Mouse (Mus musculus) lung, postnatal 14 days (tissue): ENCODE results near the gene Sorbs1.

ENCODE experiments used
- DNase-seq: peaks from one replicate; pipeline ENCODE4 v3.0.0; 2021

Sorbs1 gene

DNA sequence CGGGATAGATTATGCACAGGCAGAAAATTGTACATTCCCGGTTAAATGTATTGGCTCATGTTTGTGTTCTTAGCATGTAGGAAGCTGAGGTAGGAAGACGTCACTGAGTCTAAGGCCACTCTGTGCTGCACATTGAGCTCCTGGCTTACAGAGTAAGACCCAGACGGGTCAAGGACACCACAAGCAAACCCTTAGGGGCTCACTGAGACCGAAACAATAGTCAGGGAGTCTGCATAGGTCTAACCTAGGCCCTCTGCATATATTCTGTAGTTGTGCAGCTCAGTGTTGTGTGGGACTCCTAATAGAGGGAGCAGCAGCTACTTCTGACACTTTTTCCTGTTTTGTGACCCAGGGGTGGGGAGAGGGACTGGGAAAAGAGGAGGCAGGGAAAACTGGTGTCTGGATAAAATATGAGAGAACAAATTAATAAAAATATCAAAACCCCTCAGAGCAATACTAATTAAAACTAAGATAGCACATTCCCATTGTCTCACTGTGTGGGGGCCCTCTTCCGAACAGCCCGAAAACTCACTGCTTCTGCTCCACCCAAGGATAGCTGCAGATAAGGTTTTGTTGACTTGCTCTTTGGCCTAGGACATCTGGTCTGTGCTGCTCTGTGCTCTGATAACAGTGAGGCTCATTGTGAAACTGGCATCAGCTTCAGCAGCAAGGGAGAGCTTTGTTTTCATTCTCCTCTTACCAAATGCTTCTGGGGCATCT, 216.3 kb downstream of the Sorbs1 start:
- DNase-seq: no peak

DNA sequence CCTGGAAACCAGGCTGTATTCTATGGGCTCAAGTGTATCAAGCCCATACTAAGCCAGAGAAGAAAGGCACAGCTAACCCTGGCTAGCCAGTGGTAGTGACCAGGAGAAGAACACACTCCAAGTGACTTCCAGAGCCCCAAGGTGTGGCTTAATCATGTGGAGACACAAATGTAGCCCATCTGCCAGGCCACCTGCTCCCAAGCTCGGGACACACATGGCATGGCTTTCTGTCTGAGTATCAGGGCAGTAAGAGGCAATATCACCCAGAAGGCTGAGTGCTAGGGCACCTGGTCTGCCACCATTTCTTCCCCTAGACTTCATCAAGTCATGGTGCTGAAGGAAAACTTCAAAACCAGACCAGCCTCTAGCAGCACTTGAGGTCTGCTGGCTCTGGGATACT, 219.3 kb downstream of the Sorbs1 start:
- DNase-seq: no peak

DNA sequence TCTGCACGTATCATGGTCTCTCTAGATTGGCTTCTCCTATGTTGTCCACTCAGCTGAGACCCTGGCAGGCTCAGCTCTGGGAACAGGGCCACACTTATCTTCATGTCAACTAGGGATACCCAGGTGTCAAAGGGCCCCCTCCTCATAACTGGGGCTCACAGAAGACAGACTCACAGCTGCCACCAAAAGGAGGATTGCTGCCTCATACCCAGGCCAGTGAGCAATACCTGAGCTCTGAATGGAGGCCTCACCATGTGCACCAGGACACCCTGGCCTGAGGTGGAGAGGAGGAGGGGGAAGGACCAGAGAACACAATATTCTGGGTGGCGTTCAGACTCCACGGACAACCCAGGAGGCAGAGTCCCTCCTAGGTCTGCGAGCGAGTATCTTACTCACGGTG, 219.8 kb downstream of the Sorbs1 start:
- no peak for DNase-seq

DNA sequence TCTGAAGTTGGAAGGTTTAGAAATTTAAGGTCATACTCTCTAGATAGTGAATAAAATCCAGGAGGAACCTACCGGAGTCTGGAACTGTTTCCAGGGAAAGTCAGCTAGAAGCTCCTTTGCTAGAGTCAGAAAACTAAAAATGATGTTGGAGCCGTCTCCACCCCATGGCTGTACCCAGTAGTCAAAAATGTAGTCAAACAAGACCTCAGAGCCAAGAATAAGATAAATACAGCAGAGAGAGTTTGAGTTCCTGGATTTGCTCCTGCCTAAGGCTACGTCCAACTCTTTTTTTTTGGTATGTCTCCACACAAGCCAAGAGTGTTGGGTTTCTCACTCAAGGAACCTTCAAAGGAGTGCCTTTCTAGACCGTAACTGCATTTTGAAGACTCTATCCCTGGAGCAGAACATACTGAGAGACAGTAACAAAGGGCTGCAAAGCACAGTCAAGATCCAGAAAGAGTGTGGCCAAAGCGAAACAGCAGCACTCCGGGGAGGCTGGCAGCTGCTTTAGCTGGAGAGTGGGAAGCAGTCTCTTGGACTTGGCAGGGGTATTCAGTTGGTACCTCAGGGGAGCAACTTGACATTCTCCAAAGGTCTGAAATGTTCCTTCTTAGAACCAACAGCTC, 223.4 kb downstream of the Sorbs1 start:
- DNase-seq: no peak

DNA sequence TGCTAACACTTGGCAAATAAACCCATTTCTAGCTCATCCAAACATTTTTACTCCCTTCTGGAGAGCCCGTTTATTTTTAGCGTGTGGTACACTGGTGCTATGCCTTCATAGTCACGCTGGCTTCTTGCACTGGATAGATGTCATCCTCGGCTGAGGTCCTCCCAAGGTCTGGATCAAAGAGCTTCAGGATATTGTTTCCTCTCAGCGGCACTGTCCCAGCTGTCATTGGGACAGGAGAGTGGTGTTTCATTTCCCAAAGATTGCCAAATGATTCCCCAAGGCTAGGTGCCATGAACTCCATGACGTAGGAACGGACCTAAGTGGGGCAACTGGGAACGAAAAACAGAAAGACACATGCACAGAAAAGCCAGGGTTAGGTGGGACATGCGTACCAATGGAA, 225.2 kb downstream of the Sorbs1 start:
- DNase-seq: no peak

DNA sequence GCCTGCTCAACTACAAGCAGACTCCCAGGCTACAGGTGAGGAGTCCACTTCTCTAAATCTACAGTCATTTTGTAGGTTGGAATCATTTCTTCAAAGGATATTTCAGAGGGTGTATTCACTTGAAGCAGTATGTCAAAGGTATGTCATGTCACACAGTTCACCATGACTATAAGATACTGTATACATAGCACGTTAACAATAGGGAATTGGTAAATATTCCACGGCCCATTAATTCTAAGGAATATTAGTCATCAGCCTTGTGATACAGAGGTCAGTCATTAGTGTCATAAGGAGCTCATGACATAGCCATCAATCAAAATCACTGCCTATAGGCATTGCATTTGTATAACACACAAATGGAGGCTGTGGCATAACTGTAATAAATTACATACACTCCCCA, 228.9 kb downstream of the Sorbs1 start:
- DNase-seq: no peak

DNA sequence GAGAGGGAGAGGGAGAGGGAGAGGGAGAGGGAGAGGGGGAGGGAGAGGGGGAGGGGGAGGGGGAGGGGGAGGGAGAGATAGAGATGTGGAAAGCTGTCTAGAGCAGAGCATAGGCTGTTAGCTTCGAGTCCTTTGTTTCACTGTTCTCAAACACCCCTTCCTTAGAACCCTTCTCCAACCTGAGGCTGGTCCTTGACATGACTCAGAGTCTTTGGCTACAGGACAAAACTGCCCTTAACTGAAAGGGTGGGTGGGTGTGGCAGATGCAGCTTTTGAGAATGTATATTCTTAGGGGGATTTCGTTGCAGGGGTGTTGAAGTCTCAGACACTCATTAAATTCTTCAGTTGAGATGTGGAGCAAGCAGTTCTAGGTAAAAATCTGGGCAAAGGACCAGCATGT, 230.2 kb downstream of the Sorbs1 start:
- no peak for DNase-seq

DNA sequence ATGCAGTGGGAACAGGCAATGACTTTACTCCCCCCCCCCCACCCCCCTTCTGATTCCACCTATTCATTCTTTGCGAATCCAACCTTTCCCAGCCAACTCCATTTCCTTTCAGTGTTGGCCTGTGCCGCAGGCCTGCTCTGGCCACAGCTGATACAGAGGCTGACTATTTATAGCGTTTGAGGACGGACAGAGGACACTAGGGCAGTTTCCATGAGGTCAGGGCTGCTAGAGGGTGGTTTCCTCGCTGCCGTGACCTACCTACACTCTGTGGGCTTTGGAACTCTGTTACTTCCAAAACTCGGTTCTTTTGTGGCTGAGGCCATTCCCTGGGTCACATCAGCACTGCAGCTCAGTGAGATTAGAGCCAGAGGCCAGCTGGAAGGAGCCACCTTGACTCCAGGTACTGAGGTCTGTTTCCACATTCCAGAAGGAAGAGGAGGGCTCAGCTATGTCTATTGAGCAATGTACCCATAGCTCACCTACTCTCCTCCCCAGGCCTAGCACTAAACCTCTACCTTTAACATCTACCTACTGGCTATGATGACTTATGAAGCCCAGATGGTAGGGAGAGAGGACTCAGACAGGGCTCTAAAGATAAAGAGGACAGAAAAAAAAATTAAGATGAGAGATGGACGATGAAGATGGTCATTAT, 235.1 kb downstream of the Sorbs1 start:
- no peak for DNase-seq

DNA sequence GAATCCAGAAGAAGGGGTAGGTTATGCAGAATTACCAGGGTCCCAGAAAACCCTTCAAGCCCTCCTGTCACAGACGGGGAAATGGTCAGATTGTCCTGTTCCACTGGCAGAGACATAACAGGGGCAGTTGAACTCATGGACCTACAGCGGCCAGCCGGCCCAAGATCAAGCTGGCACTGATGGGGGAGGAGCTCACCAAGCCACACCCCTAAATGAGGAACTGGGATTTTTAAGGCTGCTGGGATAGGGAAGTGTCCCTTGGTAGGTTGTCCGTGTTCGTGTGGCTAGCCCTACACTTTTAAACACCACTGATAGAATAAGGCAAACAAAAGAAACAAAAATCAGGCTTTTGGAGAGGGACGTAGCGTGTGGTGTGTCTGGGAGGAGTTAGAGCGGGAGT, 236.1 kb downstream of the Sorbs1 start:
- no peak for DNase-seq

DNA sequence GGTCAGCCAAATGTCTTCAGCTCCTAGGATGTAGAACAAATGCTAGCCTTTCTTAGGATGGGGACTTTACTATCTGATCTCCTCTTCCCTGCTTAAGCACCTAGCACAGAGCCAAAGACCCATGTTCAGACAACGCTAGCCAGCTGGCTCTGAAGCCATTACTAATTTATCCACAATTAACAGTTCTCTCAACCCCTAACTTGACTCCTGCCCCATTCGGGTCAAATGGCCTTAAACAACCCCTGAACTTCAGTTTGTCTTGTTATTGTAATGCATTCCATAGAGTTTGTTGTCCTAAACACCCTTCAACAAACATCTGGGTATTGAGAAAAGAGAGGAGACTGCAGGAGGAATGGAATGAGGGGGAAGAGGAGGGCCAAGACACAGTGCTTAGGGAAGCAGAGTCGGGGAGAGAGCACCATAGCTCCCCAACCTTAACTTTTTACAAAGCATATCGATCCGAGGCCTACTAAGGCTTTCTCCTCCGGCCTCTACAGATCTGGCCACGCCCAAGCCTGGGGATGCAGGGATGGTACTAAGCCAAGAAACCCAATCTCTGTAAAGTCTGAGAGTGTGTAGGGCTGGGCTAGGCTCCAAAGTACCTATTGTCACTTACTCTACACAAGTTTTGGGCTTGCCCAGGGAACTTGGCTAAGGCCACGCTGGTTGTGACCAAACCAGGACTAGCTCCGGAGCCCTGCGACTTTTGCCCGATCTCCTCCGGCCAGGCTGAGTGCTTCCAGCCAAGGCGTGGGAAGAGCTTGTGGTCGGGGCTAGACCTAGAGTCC, 238.0 kb downstream of the Sorbs1 start:
- DNase-seq: no peak

DNA sequence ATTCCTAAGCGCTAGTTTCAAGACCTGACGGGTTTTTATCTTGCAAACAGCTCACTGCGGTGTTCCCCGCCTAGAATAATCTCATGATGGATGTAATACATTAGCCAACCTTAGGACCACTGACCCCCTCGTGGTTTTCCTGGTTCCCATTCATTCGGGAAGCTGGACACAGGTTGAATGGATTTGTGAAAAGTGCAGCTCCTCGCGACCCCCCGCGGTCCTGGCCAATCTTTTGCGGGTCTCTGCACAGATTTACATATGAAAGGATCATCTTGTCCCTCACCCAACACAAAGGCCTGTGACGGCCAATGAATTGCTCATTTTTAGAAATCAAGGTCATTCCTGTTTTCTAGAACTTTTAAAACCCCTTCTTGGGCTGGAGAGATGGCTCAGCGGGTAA, 240.9 kb downstream of the Sorbs1 start:
- DNase-seq: no peak

DNA sequence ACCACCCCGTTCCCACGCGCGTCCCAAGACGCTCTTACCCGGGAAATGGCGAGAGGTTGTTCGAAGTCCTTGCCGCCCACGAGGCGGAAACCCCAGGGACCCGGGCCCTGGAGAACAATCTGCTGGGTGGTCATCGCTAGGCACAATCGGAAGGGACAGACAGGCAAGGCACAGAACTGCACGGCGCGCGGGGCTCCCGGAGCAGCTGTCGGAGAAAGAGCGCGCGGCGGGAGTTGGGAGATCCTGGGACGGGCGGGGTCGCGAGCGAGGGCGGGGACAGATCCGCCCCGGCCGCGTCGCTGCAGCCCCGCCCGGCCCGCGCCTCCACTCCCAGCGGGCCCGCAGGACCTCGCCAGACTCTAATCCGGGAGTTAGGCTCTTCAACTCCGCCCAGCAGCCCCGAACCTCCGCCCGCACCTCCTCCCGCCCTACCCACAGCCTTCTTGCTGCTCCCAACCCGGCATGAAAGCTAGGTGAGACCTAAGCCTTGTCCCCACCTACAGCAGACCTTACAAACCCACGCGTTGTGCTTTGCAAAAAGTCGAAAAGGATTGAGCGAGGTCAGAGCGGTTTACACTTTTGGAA, 242.2 kb downstream of the Sorbs1 start, which contains the start of gene Pdlim1:
TSS of gene Pdlim1 (minus strand) at position 535 of the 585 bp plus-strand sequence.
- DNase-seq: peak; percentile 84

DNA sequence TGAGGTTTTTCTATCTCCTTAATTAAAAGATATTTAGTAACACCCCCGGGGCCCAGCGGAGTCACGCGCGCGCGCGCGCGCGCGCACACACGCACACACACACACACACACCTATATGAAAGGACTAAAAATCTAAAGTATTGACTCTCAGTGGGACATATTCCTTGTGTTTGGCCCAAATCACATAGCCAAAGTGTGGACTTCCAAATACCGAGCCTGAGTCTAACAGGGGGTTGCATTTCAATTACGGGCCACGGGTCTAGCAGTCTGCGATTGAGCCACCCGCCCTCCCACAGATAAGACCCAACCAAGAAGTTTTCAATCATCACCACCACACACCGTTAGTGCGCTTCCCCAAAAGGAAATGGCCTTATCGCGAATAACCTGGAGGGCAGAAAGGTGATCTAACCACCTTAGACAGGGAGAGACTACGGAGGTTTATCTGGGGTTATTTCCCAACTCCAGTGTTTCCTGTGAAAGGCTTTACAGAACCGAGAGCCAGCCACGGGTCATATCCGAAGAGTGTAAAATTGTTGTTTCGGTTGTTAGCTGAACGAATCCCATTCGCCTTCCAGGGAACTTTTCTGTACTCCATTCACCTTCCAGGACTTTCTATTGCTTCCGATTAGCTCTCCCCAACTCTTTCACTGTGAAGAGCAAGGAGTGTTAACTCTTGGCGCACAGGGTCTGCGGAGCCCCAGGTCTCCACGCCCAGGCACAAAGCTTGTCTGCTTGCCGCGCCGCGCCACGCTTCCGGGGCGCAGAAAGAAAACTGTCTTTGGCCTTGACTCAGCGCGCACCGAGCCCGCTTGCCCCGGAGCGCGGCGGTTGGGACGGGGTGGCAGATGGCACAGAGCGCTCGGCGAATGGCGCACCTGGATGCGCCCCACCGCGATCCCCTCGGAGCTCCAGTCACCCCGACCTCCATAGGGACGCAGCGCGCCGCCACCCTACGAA, 242.9 kb downstream of the Sorbs1 start:
- peak; percentile 52 for DNase-seq

DNA sequence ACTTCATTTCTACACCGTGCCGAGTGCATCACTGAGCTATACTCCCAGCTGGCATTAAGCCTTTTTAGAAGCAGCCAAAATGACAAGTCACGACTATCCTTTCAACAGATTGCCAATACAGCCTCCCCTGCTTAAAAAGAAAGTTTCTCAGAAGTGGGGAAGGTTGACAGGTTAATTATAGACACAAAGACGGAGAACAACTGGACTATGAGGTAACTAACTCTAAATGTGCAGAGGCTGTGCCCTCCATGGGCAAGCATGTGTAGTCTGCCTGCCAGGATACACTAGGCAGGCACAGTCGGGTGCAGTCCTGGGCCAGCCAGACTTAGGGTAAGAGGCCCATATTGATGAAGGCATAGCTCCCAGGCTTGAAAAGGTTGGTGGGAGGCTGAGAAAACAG, 244.1 kb downstream of the Sorbs1 start:
- DNase-seq: no peak

DNA sequence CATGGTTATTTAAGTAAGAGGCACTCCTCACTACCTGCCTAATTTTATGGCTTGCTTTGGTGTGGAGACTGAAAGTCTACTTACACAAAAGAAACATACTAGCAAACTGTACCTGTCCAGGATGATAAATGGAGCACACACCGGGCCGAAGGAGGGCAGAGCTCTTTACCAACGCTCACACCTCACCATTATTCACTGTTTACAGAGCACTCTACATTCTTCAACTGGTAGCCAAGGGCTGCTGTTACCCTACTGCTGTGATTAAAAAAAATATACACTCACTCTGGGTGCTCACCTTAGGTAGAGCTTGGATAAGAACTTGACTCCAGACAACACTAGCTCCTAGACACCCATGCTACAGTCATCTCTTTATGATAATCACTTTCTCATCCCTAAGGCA, 245.1 kb downstream of the Sorbs1 start:
- DNase-seq: no peak

DNA sequence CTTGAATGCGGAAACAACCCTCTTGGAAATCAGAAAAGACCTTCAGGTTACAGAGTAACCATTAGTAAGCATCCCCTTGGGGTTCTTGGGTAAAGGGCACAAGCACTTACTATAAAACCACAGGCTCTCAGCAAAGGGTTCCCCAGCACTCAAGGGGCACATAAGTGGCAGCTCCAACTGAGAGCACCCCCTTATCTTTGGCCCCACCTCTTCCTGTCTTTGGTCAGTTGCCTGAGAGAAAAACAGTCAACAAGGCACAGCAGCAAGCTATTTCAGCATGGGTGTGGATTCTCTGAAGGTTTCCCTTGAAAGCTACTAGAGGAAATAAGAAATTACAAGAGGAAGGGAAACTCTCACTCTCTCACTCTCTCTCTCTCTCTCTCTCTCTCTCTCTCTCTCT, 246.2 kb downstream of the Sorbs1 start:
- peak; percentile 68 for DNase-seq

DNA sequence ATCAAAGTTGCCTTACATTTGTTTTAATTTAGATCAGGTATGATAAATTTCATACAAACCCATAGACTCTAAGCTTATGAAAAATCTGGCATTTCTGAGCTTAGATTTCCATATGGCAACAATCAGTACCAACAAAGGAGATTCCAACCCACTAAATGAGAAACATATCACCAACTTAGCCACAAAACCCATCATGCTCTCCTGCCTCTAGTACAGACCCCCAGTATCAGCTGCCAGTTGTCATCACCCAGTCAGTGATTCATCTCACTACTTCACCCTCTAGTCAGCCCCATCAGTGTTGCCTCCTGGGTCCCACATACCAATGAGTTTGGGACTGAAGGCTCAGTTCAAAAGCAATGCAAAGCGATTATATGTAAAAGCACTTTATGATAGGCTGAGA, 254.1 kb downstream of the Sorbs1 start:
- DNase-seq: no peak

DNA sequence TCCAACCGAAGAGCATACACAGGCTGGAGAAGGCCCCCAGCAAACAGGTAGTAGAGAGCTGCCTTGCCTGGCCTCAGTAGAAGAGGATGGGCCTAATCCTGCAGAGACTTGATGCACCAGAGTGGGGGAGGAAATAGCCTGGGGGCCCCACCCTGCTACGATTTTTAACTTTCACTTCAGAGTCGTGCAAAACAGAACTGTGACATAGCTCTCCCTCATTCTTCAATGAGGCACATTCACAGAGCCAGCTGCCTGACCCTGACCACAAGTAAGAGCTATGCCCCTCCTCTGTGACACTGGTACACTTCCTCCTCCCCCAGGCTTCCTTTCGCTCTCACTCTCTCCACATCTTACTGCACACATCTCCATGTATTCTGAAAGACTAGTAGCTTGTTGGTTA, 256.2 kb downstream of the Sorbs1 start:
- DNase-seq: no peak

DNA sequence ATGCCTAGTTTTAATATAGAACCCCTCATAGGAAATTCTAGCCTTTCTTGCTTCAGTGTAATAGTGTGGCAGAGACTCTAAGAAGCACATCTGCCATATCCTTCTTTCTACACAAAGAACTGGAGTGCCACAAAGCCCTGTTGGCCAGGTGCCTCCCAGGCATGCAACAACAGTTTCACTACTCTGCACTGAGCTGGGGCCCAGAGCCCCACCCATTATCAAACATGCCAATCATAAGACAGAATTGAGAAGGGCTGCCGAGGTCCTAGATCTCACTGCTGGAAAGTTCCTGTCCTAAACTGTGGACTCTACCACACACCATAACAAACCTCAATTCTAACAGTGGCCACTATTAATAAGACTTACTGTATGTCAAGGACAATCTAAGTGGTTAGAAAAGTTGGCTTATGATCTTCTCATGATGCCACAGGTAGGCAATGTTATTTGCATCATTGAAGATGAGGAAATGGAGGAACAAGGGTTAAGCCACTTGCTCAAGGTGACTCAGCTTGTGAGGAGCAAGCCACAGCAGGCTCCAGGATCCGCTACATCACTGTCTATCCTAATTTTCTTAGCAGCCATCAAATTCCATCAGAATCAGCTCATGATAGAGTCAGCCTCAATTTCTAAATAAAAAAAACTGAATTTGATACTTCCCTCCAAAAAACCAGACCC, 257.1 kb downstream of the Sorbs1 start:
- no peak for DNase-seq

DNA sequence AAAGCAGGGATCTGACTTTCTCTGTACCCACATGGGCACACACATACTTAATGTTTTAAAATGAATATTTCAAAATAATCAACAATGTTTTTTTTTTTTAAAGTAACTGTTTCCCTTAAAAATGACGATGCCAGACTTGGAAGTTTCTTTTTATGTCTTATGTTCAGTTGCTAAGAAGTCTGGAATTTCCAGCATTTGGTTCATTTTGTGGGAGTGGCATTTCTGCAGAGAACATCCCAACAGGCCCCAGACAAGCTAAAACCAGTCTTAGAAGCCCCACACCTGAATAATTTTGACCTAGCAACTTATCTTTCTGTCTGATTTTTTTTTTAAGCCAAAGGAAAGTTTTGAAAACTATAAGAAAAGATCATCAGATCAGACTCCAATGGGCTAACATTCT, 258.0 kb downstream of the Sorbs1 start:
- no peak for DNase-seq

DNA sequence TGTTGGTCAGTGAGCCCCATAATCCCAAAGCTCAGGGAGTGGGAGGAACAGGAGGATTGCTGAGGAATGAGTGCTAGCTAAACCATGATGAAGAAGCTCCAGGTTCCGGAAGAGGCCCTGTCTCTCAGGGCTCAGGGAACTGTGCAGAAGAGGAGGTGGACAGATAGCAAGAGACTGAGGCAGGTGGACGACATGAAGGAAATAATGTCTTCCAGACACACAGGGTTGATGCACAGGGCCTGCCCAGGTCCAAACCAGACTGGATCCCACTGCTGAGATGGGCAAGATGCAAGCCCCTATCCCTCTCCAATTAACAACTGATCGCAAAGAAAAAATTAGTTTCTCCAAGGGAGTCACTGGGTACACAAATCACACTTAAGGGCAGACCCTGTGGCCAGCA, 258.8 kb downstream of the Sorbs1 start:
- no peak for DNase-seq
